Mouse (Mus musculus) liver, postnatal 0 days (tissue): ENCODE measurements around the gene Plin1.

ENCODE experiments used
- CTCF ChIP-seq: sonication (generic); IDR thresholded peaks from 2 replicates; pipeline ENCODE4 v1.5.1; 2016; ENCODE audit warnings: antibody characterized with exemption, low read depth
- EP300 ChIP-seq: IDR thresholded peaks from 2 replicates; pipeline ENCODE4 v1.6.1; 2016; ENCODE audit warnings: antibody characterized with exemption, low read depth, mild to moderate bottlenecking

GRCm38 (mm10) chr7:79758176-79758575, 25.5 kb upstream of the Plin1 start:
- TF ChIP-seq CTCF = no peak
- no peak for TF ChIP-seq EP300
